Mouse (Mus musculus): ENCODE data around the gene Pctp. TPM values are rescaled to one million over a fixed set of nuclear protein-coding genes. Genes with fewer than 3 reads are reported as not detected.

Pctp gene
- total and polyA plus RNA-seq, 3 experiments, result 24.6 to 31.8 (median 28.0) TPM

GRCm38 (mm10) chr11:90015281-90015680 is 12.6 kb upstream of the Pctp start:
- Histone ChIP-seq H3K79me2 (replicated peaks; ENCODE audit: control insufficient read depth, extremely low read depth, insufficient read depth, poor library complexity, severe bottlenecking) (no peaks in the 10 kb centered on the region), H3K4me3 (replicated peaks in 1 of 3; ENCODE audit: low read depth in 2 of 3, low read length in 2 of 3, poor library complexity in 1 of 3) (no peak overlapping the region), H3K9me3 (replicated peaks; ENCODE audit: low read length) (peaks cover 4% of the 10 kb centered on the region), H3K9ac (ENCODE audit: insufficient read depth, low read depth) (no peak overlapping the region), H3K27ac (ENCODE audit: insufficient read depth, low read depth) (no peak overlapping the region), H3K4me2 (ENCODE audit: insufficient read depth, low read depth, poor library complexity, severe bottlenecking) (no peak overlapping the region), H3K4me1 (ENCODE audit: control insufficient read depth in 1 of 2, insufficient read depth in 2 of 2) (no peaks in the 10 kb centered on the region), H3K36me3 (replicated peaks in 1 of 2; ENCODE audit: control insufficient read depth in 1 of 2, insufficient read depth in 1 of 2, low read length in 1 of 2) (no peaks in the 10 kb centered on the region), H3K27me3 (replicated peaks) (peaks cover 3% of the 10 kb centered on the region)
- in situ Hi-C loops (cut with MboI; ENCODE audit: low pct_ligation_motif_present, low pct_unique_long_range_greater_than_20kb, low sequenced_read_pairs), result no loop called here
- dilution Hi-C loops (cut with MboI; ENCODE audit: extremely low pct_ligation_motif_present, extremely low pct_unique_long_range_greater_than_20kb, low sequenced_read_pairs), result no loop called here
- DNase-seq (ENCODE audit: extremely low read depth), result no peak
- TF ChIP-seq USF2 (conservative IDR thresholded peaks at IDR 0.05; ENCODE audit: low read depth, low read length) (no peak), ZNF384 (IDR thresholded peaks at IDR 0.05; ENCODE audit: low read depth, low read length) (no peak), UBTF (IDR thresholded peaks at IDR 0.05; ENCODE audit: low read depth, low read length) (no peak), MYC (IDR thresholded peaks at IDR 0.05; ENCODE audit: low read depth, low read length) (no peak), SMC3 (IDR thresholded peaks at IDR 0.05; ENCODE audit: low read depth, low read length) (no peak), JUN (IDR thresholded peaks at IDR 0.05; ENCODE audit: insufficient read depth, low read depth, low read length) (no peak), MAX (IDR thresholded peaks at IDR 0.05; ENCODE audit: low read length) (no peak), RCOR1 (conservative IDR thresholded peaks at IDR 0.05; ENCODE audit: low read depth, low read length) (no peak), ZKSCAN1 (IDR thresholded peaks at IDR 0.05; ENCODE audit: borderline replicate concordance, low read depth, low read length) (no peak), EP300 (IDR thresholded peaks at IDR 0.05; ENCODE audit: low read length) (no peak), NELFE (IDR thresholded peaks at IDR 0.05; ENCODE audit: low read depth, low read length) (no peak), E2F4 (IDR thresholded peaks at IDR 0.05; ENCODE audit: insufficient replicate concordance, low read depth, low read length) (no peak), IRF4 (IDR thresholded peaks at IDR 0.05; ENCODE audit: low read depth, low read length) (no peak), ETS1 (conservative IDR thresholded peaks at IDR 0.05; ENCODE audit: low read depth, low read length) (no peak), POLR2A (IDR thresholded peaks at IDR 0.05; ENCODE audit: low read depth, low read length) (no peak)

DNA sequence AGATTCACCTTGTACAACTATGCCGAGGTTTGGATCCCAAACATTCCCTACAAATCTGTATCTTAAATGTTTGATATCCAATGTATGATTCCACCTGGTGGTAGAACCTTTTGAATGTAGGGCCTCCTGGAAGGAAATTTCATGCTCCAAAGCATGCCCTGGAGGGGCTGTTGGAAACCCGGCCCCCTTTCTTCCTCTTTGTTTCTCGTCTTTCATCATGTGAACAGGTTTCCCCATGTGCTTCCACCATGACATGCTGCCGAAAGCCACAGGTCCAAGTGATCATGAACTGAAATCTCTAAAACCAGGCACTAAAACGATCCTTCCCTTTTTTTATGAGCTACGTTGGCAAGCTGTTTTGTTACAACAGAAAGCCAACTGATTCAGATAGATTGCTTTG is 11.0 kb upstream of the Pctp start:
- DNase-seq (ENCODE audit: extremely low read depth), result no peak
- in situ Hi-C loops (cut with MboI; ENCODE audit: low pct_ligation_motif_present, low pct_unique_long_range_greater_than_20kb, low sequenced_read_pairs), result no loop called here
- H3K79me2 ChIP-seq (replicated peaks; ENCODE audit: control insufficient read depth, extremely low read depth, insufficient read depth, poor library complexity, severe bottlenecking), result no peaks in the 10 kb centered on the region
- no peaks in the 10 kb centered on the region for H3K4me1 ChIP-seq (ENCODE audit: control insufficient read depth in 1 of 2, insufficient read depth in 2 of 2)
- TF ChIP-seq CTCF (conservative IDR thresholded peaks at IDR 0.05 in 1 of 2, IDR thresholded peaks at IDR 0.05 in 1 of 2; ENCODE audit: low read depth in 2 of 2, low read length in 2 of 2) (no peak), KAT2A (IDR thresholded peaks at IDR 0.05; ENCODE audit: insufficient replicate concordance, low read length) (no peak), UBTF (IDR thresholded peaks at IDR 0.05; ENCODE audit: low read depth, low read length) (no peak), BHLHE40 (IDR thresholded peaks at IDR 0.05; ENCODE audit: low read depth, low read length) (no peak), ZMIZ1 (IDR thresholded peaks at IDR 0.05; ENCODE audit: low read depth, low read length) (no peak), MEF2A (IDR thresholded peaks at IDR 0.05; ENCODE audit: borderline replicate concordance, low read depth, low read length) (no peak), POLR2A (IDR thresholded peaks at IDR 0.05; ENCODE audit: low read depth, low read length) (no peak)
- dilution Hi-C loops (cut with MboI; ENCODE audit: extremely low pct_ligation_motif_present, extremely low pct_unique_long_range_greater_than_20kb, low sequenced_read_pairs), result no loop called here
- H3K9ac ChIP-seq (ENCODE audit: insufficient read depth, low read depth), result no peak overlapping the region
- H3K36me3 ChIP-seq (replicated peaks in 1 of 2; ENCODE audit: control insufficient read depth in 1 of 2, insufficient read depth in 1 of 2, low read length in 1 of 2), result no peaks in the 10 kb centered on the region
- no peak overlapping the region for H3K4me3 ChIP-seq (replicated peaks in 1 of 3; ENCODE audit: low read depth in 2 of 3, low read length in 2 of 3, poor library complexity in 1 of 3)
- no peak overlapping the region for H3K4me2 ChIP-seq (ENCODE audit: insufficient read depth, low read depth, poor library complexity, severe bottlenecking)
- peaks cover 4% of the 10 kb centered on the region for H3K9me3 ChIP-seq (replicated peaks; ENCODE audit: low read length)
- H3K27me3 ChIP-seq (replicated peaks), result peaks cover 9% of the 10 kb centered on the region
- H3K27ac ChIP-seq (ENCODE audit: insufficient read depth, low read depth), result no peak overlapping the region

Measured in CH12.LX (cell line).